Mouse (Mus musculus) midbrain, embryonic 16.5 days (tissue): ENCODE measurements at regions not wholly inside any gene's neighbourhood (a gene's known extent, or its start where the extent isn't known, plus 50 kb on each side); places are given as distances from the start of the nearest gene placed in this dataset.
"Not testable (repeated sequence)": the region's sequence is repeated elsewhere in the genome, so short reads cannot be mapped to it uniquely, and the experiment has no call there.

Experiments used
- ATAC-seq: fragments of 200-750 bp; cut with Nextera tagmentation; 2 replicates; pipeline ENCODE4 v1.8.0; 2017; ENCODE audit warnings: moderate TSS enrichment
- H3K27ac ChIP-seq: fragments of 300-500 bp; sonication (generic); 2 replicates; pipeline ENCODE4 v1.5.1; 2014; ENCODE audit warnings: mild to moderate bottlenecking, low read length, mixed read lengths
- H3K27me3 ChIP-seq: fragments of 300-500 bp; sonication (generic); 2 replicates; pipeline ENCODE4 v1.6.1; 2014; ENCODE audit warnings: low read depth, low read length, mixed read lengths; ENCODE audit not compliant: control insufficient read depth, insufficient read depth
- H3K36me3 ChIP-seq: fragments of 300-500 bp; sonication (generic); 2 replicates; pipeline ENCODE4 v1.6.1; 2014; ENCODE audit warnings: mild to moderate bottlenecking, low read length, moderate library complexity, mixed read lengths; ENCODE audit not compliant: control insufficient read depth, insufficient read depth
- H3K4me1 ChIP-seq: fragments of 300-500 bp; sonication (generic); 2 replicates; pipeline ENCODE4 v1.6.1; 2014; ENCODE audit warnings: mild to moderate bottlenecking, low read length, mixed read lengths; ENCODE audit not compliant: control insufficient read depth, insufficient read depth
- H3K4me2 ChIP-seq: fragments of 300-500 bp; sonication (generic); 2 replicates; pipeline ENCODE4 v1.6.1; 2014; ENCODE audit warnings: mild to moderate bottlenecking, low read length, mixed read lengths
- H3K4me3 ChIP-seq: fragments of 300-500 bp; sonication (generic); 2 replicates; pipeline ENCODE4 v1.5.1; 2014; ENCODE audit warnings: low read depth, mild to moderate bottlenecking, low read length, moderate library complexity, mixed read lengths
- H3K9ac ChIP-seq: fragments of 300-500 bp; sonication (generic); 2 replicates; pipeline ENCODE4 v1.6.1; 2014; ENCODE audit warnings: low read depth, low read length, mixed read lengths
- H3K9me3 ChIP-seq: fragments of 300-500 bp; sonication (generic); replicated peaks from 2 replicates; pipeline ENCODE4 v1.6.1; 2014; ENCODE audit warnings: mild to moderate bottlenecking, low read length, mixed read lengths; ENCODE audit not compliant: control insufficient read depth, poor library complexity, severe bottlenecking
- WGBS: fragments of 180-500 bp; shearing (Covaris S2); extraction: QIAGEN DNeasy Blood & Tissue Kit; methylation state at CpG from one replicate; pipeline ENCODE4 v1.1.7; 2014; 5-methylcytosine and 5-hydroxymethylcytosine counted together

GRCm38 (mm10) chr5:148651736-148652135 is 99.1 kb upstream of the Ubl3 start:
- H3K27me3 ChIP-seq = no peaks in the 10 kb centered on the region
- H3K9me3 ChIP-seq = no peaks in the 10 kb centered on the region
- H3K4me2 ChIP-seq = no peak overlapping the region
- no peak overlapping the region for H3K9ac ChIP-seq
- ATAC-seq = no peak
- H3K4me1 ChIP-seq = no peaks in the 10 kb centered on the region; the same call in 1 of the 2 replicates
- no peaks in the 10 kb centered on the region; the same call in 1 of the 2 replicates for H3K36me3 ChIP-seq
- WGBS = 54% methylated on average over 4 of the region's 4 CpGs
- no peak overlapping the region for H3K4me3 ChIP-seq
- no peak overlapping the region for H3K27ac ChIP-seq

GRCm38 (mm10) chr5:148649573-148649972 is 97.0 kb upstream of the Ubl3 start:
- WGBS = 97% methylated on average over 7 of the region's 7 CpGs
- H3K9me3 ChIP-seq, H3K4me2 ChIP-seq, ATAC-seq, H3K4me1 ChIP-seq, H3K27ac ChIP-seq, H3K36me3 ChIP-seq, H3K4me3 ChIP-seq, H3K27me3 ChIP-seq, H3K9ac ChIP-seq: not testable (repeated sequence)

GRCm38 (mm10) chr5:148649123-148649522 is 96.5 kb upstream of the Ubl3 start:
- H3K4me2 ChIP-seq = no peak overlapping the region
- no peaks in the 10 kb centered on the region for H3K27me3 ChIP-seq
- WGBS = 80% methylated on average over 9 of the region's 9 CpGs
- H3K36me3 ChIP-seq = no peaks in the 10 kb centered on the region
- H3K9ac ChIP-seq = no peak overlapping the region
- no peak overlapping the region for H3K4me3 ChIP-seq
- H3K4me1 ChIP-seq = no peaks in the 10 kb centered on the region; the same call in 1 of the 2 replicates
- ATAC-seq = no peak
- no peak overlapping the region for H3K27ac ChIP-seq
- no peaks in the 10 kb centered on the region for H3K9me3 ChIP-seq

GRCm38 (mm10) chr5:148647644-148648043 is 95.1 kb upstream of the Ubl3 start:
- Histone ChIP-seq H3K27ac (no peak overlapping the region), H3K9ac (no peak overlapping the region), H3K4me2 (no peak overlapping the region), H3K27me3 (no peaks in the 10 kb centered on the region), H3K4me3 (no peak overlapping the region), H3K4me1 (no peaks in the 10 kb centered on the region; the same call in 1 of the 2 replicates), H3K9me3 (no peaks in the 10 kb centered on the region), H3K36me3 (no peaks in the 10 kb centered on the region)
- no peak for ATAC-seq
- WGBS = 52% methylated on average over 2 of the region's 2 CpGs

- no peaks in the 10 kb centered on the region; the same call in 1 of the 2 replicates for H3K4me1 ChIP-seq
- no peak overlapping the region for H3K4me3 ChIP-seq
- no peaks in the 10 kb centered on the region for H3K9me3 ChIP-seq
- H3K36me3 ChIP-seq = no peaks in the 10 kb centered on the region
- 40% methylated on average over 4 of the region's 4 CpGs for WGBS
- H3K27me3 ChIP-seq = no peaks in the 10 kb centered on the region
- H3K4me2 ChIP-seq = no peak overlapping the region
- no peak for ATAC-seq
- no peak overlapping the region for H3K27ac ChIP-seq
- no peak overlapping the region for H3K9ac ChIP-seq
These were observed 93.2 kb upstream of the Ubl3 start for GRCm38 (mm10) chr5:148645772-148646171.

GRCm38 (mm10) chr5:148645191-148645681 is 92.6 kb upstream of the Ubl3 start:
- Histone ChIP-seq H3K4me2 (no peak overlapping the region), H3K4me1 (no peaks in the 10 kb centered on the region; the same call in 1 of the 2 replicates), H3K36me3 (no peaks in the 10 kb centered on the region), H3K27me3 (no peaks in the 10 kb centered on the region), H3K9ac (no peak overlapping the region), H3K9me3 (no peaks in the 10 kb centered on the region), H3K4me3 (no peak overlapping the region), H3K27ac (no peak overlapping the region)
- WGBS = 79% methylated on average over 10 of the region's 10 CpGs
- no peak for ATAC-seq

- Histone ChIP-seq H3K27ac (no peak overlapping the region), H3K4me2 (no peak overlapping the region), H3K4me1 (no peaks in the 10 kb centered on the region; the same call in 1 of the 2 replicates), H3K4me3 (no peak overlapping the region), H3K27me3 (no peaks in the 10 kb centered on the region), H3K9ac (no peak overlapping the region), H3K36me3 (no peaks in the 10 kb centered on the region), H3K9me3 (no peaks in the 10 kb centered on the region)
- WGBS = 95% methylated on average over 7 of the region's 7 CpGs
- ATAC-seq = no peak
These were observed 91.8 kb upstream of the Ubl3 start for GRCm38 (mm10) chr5:148644345-148644744.

GRCm38 (mm10) chr5:148641652-148642395 is 89.2 kb upstream of the Ubl3 start:
- Histone ChIP-seq H3K27me3 (no peaks in the 10 kb centered on the region), H3K4me1 (no peaks in the 10 kb centered on the region), H3K36me3 (no peaks in the 10 kb centered on the region), H3K9me3 (no peaks in the 10 kb centered on the region), H3K9ac (no peak overlapping the region), H3K27ac (no peak overlapping the region), H3K4me3 (no peak overlapping the region), H3K4me2 (no peak overlapping the region)
- 42% methylated on average over 15 of the region's 15 CpGs for WGBS
- no peak for ATAC-seq

GRCm38 (mm10) chr5:148640523-148640922 is 87.9 kb upstream of the Ubl3 start:
- peak overlapping the region; percentile 25; the same call in 1 of the 2 replicates for H3K4me2 ChIP-seq
- no peak overlapping the region for H3K4me3 ChIP-seq
- H3K27ac ChIP-seq = no peak overlapping the region
- H3K9me3 ChIP-seq = no peaks in the 10 kb centered on the region
- WGBS = 44% methylated on average over 13 of the region's 14 CpGs
- peak; percentile 48; the same call in 1 of the 2 replicates for ATAC-seq
- no peak overlapping the region for H3K9ac ChIP-seq
- no peaks in the 10 kb centered on the region for H3K27me3 ChIP-seq
- no peaks in the 10 kb centered on the region for H3K36me3 ChIP-seq
- no peaks in the 10 kb centered on the region for H3K4me1 ChIP-seq
